Mouse (Mus musculus): Measurements from ENCODE around the gene Arid1b.

- TF ChIP-seq CTCF (IDR thresholded peaks at IDR 0.05; ENCODE audit: low read depth): no peak
- no peak for TF ChIP-seq EP300 (IDR thresholded peaks at IDR 0.05; ENCODE audit: low read depth)
These were observed 301.8 kb downstream of the Arid1b start for GRCm38 (mm10) chr17:5295948-5296262.

Measured in liver, postnatal 0 days (tissue).